Mouse (Mus musculus): ENCODE measurements around the gene Fads3.

Fads3 gene

GRCm38 (mm10) chr19:10050438-10050837, 9.1 kb downstream of the Fads3 start:
- in situ Hi-C loops (cut with MboI, MseI) = no loop called here

GRCm38 (mm10) chr19:10052698-10053097, 11.3 kb downstream of the Fads3 start:
- in situ Hi-C loops (cut with MboI, MseI) = no loop called here

GRCm38 (mm10) chr19:10053692-10054260, 12.4 kb downstream of the Fads3 start:
- in situ Hi-C loops (cut with MboI, MseI) = no loop called here

GRCm38 (mm10) chr19:10054361-10055075, 13.1 kb downstream of the Fads3 start:
- in situ Hi-C loops (cut with MboI, MseI) = no loop called here

- in situ Hi-C loops (cut with MboI, MseI) = no loop called here
Observed at GRCm38 (mm10) chr19:10055261-10055660, 13.9 kb downstream of the Fads3 start.

GRCm38 (mm10) chr19:10055783-10056660, 14.7 kb downstream of the Fads3 start:
- in situ Hi-C loops (cut with MboI, MseI) = no loop called here

- in situ Hi-C loops (cut with MboI, MseI) = no loop called here
Observed at GRCm38 (mm10) chr19:10056686-10057085, 15.3 kb downstream of the Fads3 start.

- in situ Hi-C loops (cut with MboI, MseI) = no loop called here
Observed at GRCm38 (mm10) chr19:10057486-10058351, 16.4 kb downstream of the Fads3 start.

- in situ Hi-C loops (cut with MboI, MseI) = no loop called here
Observed at GRCm38 (mm10) chr19:10058352-10058825, 17.0 kb downstream of the Fads3 start.

- in situ Hi-C loops (cut with MboI, MseI) = no loop called here
Observed at GRCm38 (mm10) chr19:10058876-10059427, 17.6 kb downstream of the Fads3 start.

- in situ Hi-C loops (cut with MboI, MseI) = no loop called here
Observed at GRCm38 (mm10) chr19:10059911-10060567, 18.7 kb downstream of the Fads3 start.

- in situ Hi-C loops (cut with MboI, MseI) = no loop called here
Observed at GRCm38 (mm10) chr19:10060783-10061590, 19.6 kb downstream of the Fads3 start.

GRCm38 (mm10) chr19:10061624-10062023, 20.3 kb downstream of the Fads3 start:
- in situ Hi-C loops (cut with MboI, MseI) = no loop called here

- in situ Hi-C loops (cut with MboI, MseI) = no loop called here
Observed at GRCm38 (mm10) chr19:10062292-10062691, 20.9 kb downstream of the Fads3 start.

GRCm38 (mm10) chr19:10062862-10063261, 21.5 kb downstream of the Fads3 start:
- in situ Hi-C loops (cut with MboI, MseI) = no loop called here

- in situ Hi-C loops (cut with MboI, MseI) = loop anchor here (5.0 kb wide), 1 partner anchor 78 kb away; no protein-coding TSS in a partner anchor
Observed at GRCm38 (mm10) chr19:10064173-10065012, 23.0 kb downstream of the Fads3 start.

- in situ Hi-C loops (cut with MboI, MseI) = loop anchor here (5.0 kb wide), 1 partner anchor 77 kb away; no protein-coding TSS in a partner anchor
Observed at GRCm38 (mm10) chr19:10065465-10066188, 24.3 kb downstream of the Fads3 start.

GRCm38 (mm10) chr19:10066189-10066500, 24.8 kb downstream of the Fads3 start:
- in situ Hi-C loops (cut with MboI, MseI) = loop anchor here (5.0 kb wide), 1 partner anchor 76 kb away; no protein-coding TSS in a partner anchor

Data from T-helper 2 cell (primary cell).